Mouse (Mus musculus) hindbrain, postnatal 0 days (tissue): ENCODE measurements at regions not wholly inside any gene's neighbourhood (a gene's known extent, or its start where the extent isn't known, plus 50 kb on each side); places are given as distances from the start of the nearest gene placed in this dataset.

Source experiments
- ATAC-seq: fragments of 200-750 bp; cut with Nextera tagmentation; 2 replicates; pipeline ENCODE4 v1.8.0; 2017; ENCODE audit warnings: mild to moderate bottlenecking, moderate TSS enrichment, moderate library complexity
- DNase-seq: peaks from one replicate; pipeline ENCODE4 v3.0.0-alpha.2; 2015; ENCODE audit warnings: low spot score
- H3K27ac ChIP-seq: fragments of 300-500 bp; sonication (generic); 2 replicates; pipeline ENCODE4 v1.5.1; 2014; ENCODE audit warnings: mild to moderate bottlenecking
- H3K27me3 ChIP-seq: fragments of 300-500 bp; sonication (generic); 2 replicates; pipeline ENCODE4 v1.6.1; 2014; ENCODE audit warnings: low read length, mixed read lengths; ENCODE audit not compliant: insufficient read depth
- H3K36me3 ChIP-seq: fragments of 300-500 bp; sonication (generic); 2 replicates; pipeline ENCODE4 v1.6.1; 2014; ENCODE audit warnings: low read length, mixed read lengths; ENCODE audit not compliant: insufficient read depth
- H3K4me1 ChIP-seq: fragments of 300-500 bp; sonication (generic); 2 replicates; pipeline ENCODE4 v1.6.1; 2014; ENCODE audit warnings: antibody characterized with exemption, low read length, mixed read lengths; ENCODE audit not compliant: insufficient read depth
- H3K4me2 ChIP-seq: fragments of 300-500 bp; sonication (generic); 2 replicates; pipeline ENCODE4 v1.6.1; 2014; ENCODE audit warnings: low read depth, mild to moderate bottlenecking, low read length, moderate library complexity, mixed read lengths
- H3K4me3 ChIP-seq: fragments of 300-500 bp; sonication (generic); 2 replicates; pipeline ENCODE4 v1.5.1; 2014; ENCODE audit warnings: low read length
- H3K9ac ChIP-seq: fragments of 300-500 bp; sonication (generic); replicated peaks from 2 replicates; pipeline ENCODE4 v1.6.1; 2014; ENCODE audit warnings: mild to moderate bottlenecking, low read length, moderate library complexity, mixed read lengths
- H3K9me3 ChIP-seq: fragments of 300-500 bp; sonication (generic); 2 replicates; pipeline ENCODE4 v1.6.1; 2016; ENCODE audit warnings: low read length, mixed read lengths
- CTCF ChIP-seq: IDR thresholded peaks from 2 replicates; pipeline ENCODE4 v1.5.1; 2016; ENCODE audit warnings: antibody characterized with exemption, control low read depth, low read depth
- WGBS: fragments of 180-500 bp; shearing (Covaris S2); extraction: QIAGEN DNeasy Blood & Tissue Kit; methylation state at CpG from one replicate; pipeline ENCODE4 v1.1.7; 2014; 5-methylcytosine and 5-hydroxymethylcytosine counted together

GRCm38 (mm10) chr2:146595673-146596072 is 83.5 kb upstream of the Ralgapa2 start:
- WGBS: 91% methylated on average over 2 of the region's 2 CpGs
- no peak for TF ChIP-seq CTCF
- H3K9me3 ChIP-seq: no peaks in the 10 kb centered on the region

GRCm38 (mm10) chr2:146606170-146606569 is 94.0 kb upstream of the Ralgapa2 start:
- no peak for TF ChIP-seq CTCF
- ATAC-seq (no peak), DNase-seq (no peak)

More at GRCm38 (mm10) chr2:146595673-146596072, 83.5 kb upstream of the Ralgapa2 start:
- Histone ChIP-seq H3K4me2 (no peak overlapping the region), H3K9ac (no peak overlapping the region), H3K4me1 (no peaks in the 10 kb centered on the region), H3K4me3 (no peak overlapping the region), H3K27ac (no peak overlapping the region), H3K27me3 (no peaks in the 10 kb centered on the region), H3K36me3 (no peaks in the 10 kb centered on the region)
- no peak for DNase-seq
- no peak for ATAC-seq

GRCm38 (mm10) chr2:146610896-146611295 is 98.8 kb upstream of the Ralgapa2 start:
- no peak overlapping the region for H3K27ac ChIP-seq
- DNase-seq (no peak), ATAC-seq (no peak)
- no peak for TF ChIP-seq CTCF
- no peaks in the 10 kb centered on the region for H3K9me3 ChIP-seq
- H3K4me2 ChIP-seq: no peak overlapping the region
- H3K36me3 ChIP-seq: no peaks in the 10 kb centered on the region
- H3K4me1 ChIP-seq: no peaks in the 10 kb centered on the region
- WGBS: 95% methylated on average over 2 of the region's 2 CpGs
- no peak overlapping the region for H3K9ac ChIP-seq
- no peak overlapping the region for H3K4me3 ChIP-seq
- no peaks in the 10 kb centered on the region for H3K27me3 ChIP-seq

More at GRCm38 (mm10) chr2:146606170-146606569, 94.0 kb upstream of the Ralgapa2 start:
- no peak overlapping the region for H3K4me2 ChIP-seq
- H3K9me3 ChIP-seq: no peaks in the 10 kb centered on the region
- H3K27me3 ChIP-seq: no peaks in the 10 kb centered on the region
- no peaks in the 10 kb centered on the region for H3K36me3 ChIP-seq
- no peaks in the 10 kb centered on the region for H3K4me1 ChIP-seq
- no peak overlapping the region for H3K9ac ChIP-seq
- no peak overlapping the region for H3K27ac ChIP-seq
- H3K4me3 ChIP-seq: no peak overlapping the region

- ATAC-seq (0 out of 2 replicates have a peak, but pooled peaks have one; percentile 48), DNase-seq (peak; percentile 88)
- H3K4me2 ChIP-seq: no peak overlapping the region
- no peak overlapping the region for H3K27ac ChIP-seq
- no peak overlapping the region for H3K9ac ChIP-seq
- WGBS: 41% methylated on average over 6 of the region's 6 CpGs
- no peaks in the 10 kb centered on the region for H3K9me3 ChIP-seq
- no peaks in the 10 kb centered on the region for H3K4me1 ChIP-seq
- TF ChIP-seq CTCF: peak; percentile 89
- no peaks in the 10 kb centered on the region for H3K27me3 ChIP-seq
- no peaks in the 10 kb centered on the region for H3K36me3 ChIP-seq
- no peak overlapping the region for H3K4me3 ChIP-seq
Measured at GRCm38 (mm10) chr2:146611886-146612521, 99.9 kb upstream of the Ralgapa2 start.

- no peaks in the 10 kb centered on the region for H3K4me1 ChIP-seq
- H3K4me2 ChIP-seq: peak overlapping the region; percentile 44
- H3K9ac ChIP-seq: no peak overlapping the region
- H3K9me3 ChIP-seq: no peaks in the 10 kb centered on the region
- H3K36me3 ChIP-seq: no peaks in the 10 kb centered on the region
- 9% methylated on average over 20 of the region's 20 CpGs for WGBS
- H3K4me3 ChIP-seq: no peak overlapping the region
- TF ChIP-seq CTCF: peak; percentile 86
- DNase-seq (peak; percentile 66), ATAC-seq (no peak)
- H3K27ac ChIP-seq: no peak overlapping the region
- no peaks in the 10 kb centered on the region for H3K27me3 ChIP-seq
Measured at GRCm38 (mm10) chr2:146612522-146613288, 100.6 kb upstream of the Ralgapa2 start.

- Histone ChIP-seq H3K4me3 (no peak overlapping the region), H3K4me2 (no peak overlapping the region), H3K27me3 (no peaks in the 10 kb centered on the region), H3K9me3 (no peaks in the 10 kb centered on the region), H3K9ac (no peak overlapping the region), H3K27ac (no peak overlapping the region), H3K36me3 (no peaks in the 10 kb centered on the region), H3K4me1 (no peaks in the 10 kb centered on the region)
- 18% methylated on average over 5 of the region's 5 CpGs for WGBS
- ATAC-seq (peak; percentile 71), DNase-seq (peak; percentile 89)
- TF ChIP-seq CTCF: peak; percentile 82
Measured at GRCm38 (mm10) chr2:146621167-146621566, 109.0 kb upstream of the Ralgapa2 start.

- H3K4me1 ChIP-seq: no peaks in the 10 kb centered on the region
- no peak for TF ChIP-seq CTCF
- DNase-seq (no peak), ATAC-seq (no peak)
- 76% methylated on average over 1 of the region's 1 CpGs for WGBS
- no peaks in the 10 kb centered on the region for H3K36me3 ChIP-seq
- no peaks in the 10 kb centered on the region for H3K9me3 ChIP-seq
- no peak overlapping the region for H3K27ac ChIP-seq
- H3K27me3 ChIP-seq: no peaks in the 10 kb centered on the region
- H3K4me3 ChIP-seq: no peak overlapping the region
- H3K9ac ChIP-seq: no peak overlapping the region
- H3K4me2 ChIP-seq: no peak overlapping the region
Measured at GRCm38 (mm10) chr2:146623052-146623451, 110.9 kb upstream of the Ralgapa2 start.
